Mouse (Mus musculus): ENCODE results near the gene 1700037H04Rik. TPM values are rescaled to one million over a fixed set of nuclear protein-coding genes. Genes with fewer than 3 reads are reported as not detected.

1700037H04Rik gene
- total RNA-seq, 2 experiments from 2014 or later = 83.7 to 125 TPM

DNA sequence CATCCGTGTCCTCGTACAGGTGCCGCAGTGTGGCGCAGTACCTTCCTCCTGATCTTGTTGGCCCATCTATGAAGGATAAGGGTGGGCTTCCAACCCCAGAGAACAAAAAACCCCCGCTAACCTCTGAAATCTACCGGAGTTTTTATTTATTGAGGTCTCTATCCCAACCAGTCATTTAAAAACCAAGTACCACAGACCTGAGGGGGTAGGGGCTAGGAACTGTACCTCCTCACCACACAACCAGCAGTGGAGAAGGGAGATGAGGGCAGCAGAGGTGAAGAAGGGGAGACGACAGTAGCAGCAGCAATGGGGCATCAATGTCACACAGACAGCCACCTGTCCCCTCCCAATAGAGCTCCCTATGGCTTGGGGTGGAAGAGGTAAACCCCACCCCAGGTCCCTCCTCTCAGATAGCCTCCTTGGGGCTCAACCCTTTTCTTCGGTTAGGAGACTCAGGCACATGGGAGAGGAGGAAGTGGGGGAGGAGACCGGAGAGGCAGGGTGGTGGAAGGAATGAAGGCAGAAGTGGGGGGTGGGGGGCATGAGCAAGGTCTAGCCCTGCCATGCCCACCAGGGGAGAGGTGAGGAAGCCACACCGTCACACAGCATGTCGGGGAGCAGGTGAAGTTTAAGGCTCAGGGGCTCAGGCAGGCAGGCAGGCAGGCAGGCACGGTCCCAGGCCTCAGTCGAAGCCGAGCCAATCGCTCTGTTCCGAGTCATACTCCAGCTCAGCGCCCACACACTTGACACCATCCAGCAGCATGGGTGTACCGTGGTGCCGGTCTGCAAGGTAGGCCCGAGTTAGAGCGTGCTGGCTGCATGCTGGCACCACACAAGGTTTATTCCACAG lies 13.5 kb downstream of the 1700037H04Rik start:
- no peak for DNase-seq

- DNase-seq = no peak
Observed at GRCm38 (mm10) chr2:131145536-131145935, 14.3 kb downstream of the 1700037H04Rik start.

- no peak for DNase-seq
Observed at GRCm38 (mm10) chr2:131145121-131145520, 14.8 kb downstream of the 1700037H04Rik start.

- DNase-seq = no peak
Observed at GRCm38 (mm10) chr2:131143007-131143780, 16.7 kb downstream of the 1700037H04Rik start.

DNA sequence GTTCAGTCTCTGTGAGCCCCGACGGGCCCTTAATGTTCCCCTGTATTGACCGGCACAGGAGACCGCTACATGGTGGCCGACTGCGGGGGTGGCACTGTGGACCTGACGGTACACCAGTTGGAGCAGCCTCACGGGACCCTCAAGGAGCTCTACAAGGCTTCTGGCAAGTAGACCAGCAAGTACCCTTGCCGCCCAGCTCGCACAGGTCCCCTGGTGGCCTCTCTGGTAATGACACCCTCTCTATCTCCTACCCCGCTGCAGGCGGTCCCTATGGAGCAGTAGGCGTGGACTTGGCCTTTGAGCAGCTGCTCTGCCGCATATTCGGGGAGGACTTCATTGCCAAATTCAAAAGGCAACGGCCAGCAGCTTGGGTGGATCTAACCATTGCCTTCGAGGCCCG lies 17.3 kb downstream of the 1700037H04Rik start:
- peak; percentile 72 to 88 for DNase-seq

DNA sequence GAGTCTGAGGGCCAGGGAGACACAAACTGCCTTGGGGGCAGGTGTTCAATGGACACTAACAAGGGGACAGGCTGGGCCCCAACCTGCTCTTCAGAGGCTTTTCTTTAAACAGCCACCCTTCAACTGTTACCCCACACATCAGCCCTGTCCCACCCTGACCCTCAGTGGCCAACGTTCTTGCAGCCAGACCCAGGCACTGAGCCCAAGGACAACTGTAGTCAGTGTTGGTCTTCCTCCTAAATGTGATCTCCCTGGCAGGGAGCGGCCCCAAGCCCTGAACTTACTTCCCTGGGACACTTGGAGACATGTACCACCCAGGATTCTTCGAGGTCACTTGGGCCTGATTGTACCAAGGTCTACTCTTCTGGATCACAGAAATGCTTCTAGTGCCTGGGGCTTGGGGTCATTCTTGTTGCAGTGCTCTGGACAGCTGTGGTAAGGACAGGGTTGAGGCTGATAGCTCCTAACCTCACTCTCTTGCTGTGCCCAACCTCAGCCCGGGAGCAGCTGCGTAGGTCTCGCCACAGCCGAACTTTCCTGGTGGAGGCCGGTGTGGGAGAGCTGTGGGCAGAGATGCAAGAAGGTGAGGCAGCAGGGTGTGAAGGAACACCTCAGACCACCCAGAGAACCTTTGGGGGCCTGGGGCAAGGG lies 18.4 kb downstream of the 1700037H04Rik start:
- no peak for DNase-seq

- no peak for DNase-seq
Observed at GRCm38 (mm10) chr2:131140533-131140905, 19.4 kb downstream of the 1700037H04Rik start.

DNA sequence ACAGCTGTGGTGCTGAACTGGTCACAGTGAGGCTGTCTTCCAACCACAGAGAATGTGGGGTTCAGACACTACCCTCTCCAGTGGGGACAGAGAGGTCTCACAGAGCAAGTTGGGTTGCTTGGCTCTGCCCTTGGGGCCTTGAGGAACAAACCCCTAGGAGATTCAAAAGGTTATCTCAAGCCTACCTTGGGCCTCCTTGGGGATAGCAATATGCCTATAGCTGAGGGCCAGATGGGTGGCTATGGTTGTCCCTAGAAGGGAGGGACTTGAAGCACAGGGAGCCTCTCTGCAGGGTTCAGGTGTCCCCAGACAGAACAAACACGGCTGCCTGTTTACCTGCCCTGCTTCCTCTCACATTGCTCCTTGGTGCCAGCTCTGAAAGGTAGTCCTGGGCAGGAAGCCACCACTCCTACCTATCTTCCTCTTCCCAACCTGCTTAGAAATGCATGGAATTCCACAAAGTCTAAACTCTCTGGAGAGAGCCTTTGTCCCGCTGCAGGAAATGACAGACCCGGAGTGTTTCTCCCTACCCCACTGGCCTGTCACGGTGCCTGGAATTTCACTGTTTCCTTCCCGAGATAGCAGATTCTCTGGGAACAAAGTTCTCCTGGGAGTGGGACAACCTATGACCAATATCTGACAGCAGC lies 19.9 kb downstream of the 1700037H04Rik start:
- no peak for DNase-seq

GRCm38 (mm10) chr2:131139287-131139686 lies 20.6 kb downstream of the 1700037H04Rik start:
- no peak for DNase-seq

DNA sequence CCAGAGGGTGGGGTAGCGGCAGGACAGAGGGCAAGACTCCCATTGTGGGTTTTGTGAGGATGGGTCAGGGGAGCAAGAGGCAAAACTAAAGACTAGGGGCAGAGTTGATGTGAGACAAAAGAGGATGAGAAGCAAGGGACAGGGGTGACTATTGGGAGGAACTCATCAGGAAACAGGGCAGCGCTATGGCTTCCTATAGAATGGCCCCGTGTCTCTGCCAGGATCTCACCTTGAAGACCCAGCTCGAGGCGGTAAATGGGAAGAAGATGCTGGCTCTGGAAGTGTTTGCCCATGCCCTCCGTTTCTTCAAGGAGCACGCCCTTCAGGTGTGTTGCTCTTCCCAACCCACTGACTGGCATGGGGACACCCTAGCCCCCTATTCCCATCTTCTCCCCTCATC lies 21.1 kb downstream of the 1700037H04Rik start:
- no peak for DNase-seq

DNA sequence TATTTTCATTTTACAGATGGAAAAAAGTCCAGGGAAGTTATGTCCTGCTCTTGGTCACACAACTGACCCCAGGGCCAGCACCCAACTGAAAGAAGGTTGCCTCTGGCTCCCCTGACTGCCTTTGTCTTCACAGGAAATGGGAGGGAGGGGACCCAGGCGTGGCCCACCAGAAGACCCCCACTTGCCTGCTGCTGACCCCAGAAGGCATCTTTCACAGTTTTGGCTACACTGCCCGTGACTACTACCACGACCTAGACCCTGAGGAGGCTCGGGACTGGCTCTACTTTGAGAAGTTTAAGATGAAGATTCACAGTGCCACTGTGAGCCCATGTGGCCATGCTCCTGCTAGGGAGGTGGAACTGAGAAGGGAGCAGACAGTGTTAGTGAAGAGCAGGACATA lies 21.6 kb downstream of the 1700037H04Rik start:
- no peak for DNase-seq

DNA sequence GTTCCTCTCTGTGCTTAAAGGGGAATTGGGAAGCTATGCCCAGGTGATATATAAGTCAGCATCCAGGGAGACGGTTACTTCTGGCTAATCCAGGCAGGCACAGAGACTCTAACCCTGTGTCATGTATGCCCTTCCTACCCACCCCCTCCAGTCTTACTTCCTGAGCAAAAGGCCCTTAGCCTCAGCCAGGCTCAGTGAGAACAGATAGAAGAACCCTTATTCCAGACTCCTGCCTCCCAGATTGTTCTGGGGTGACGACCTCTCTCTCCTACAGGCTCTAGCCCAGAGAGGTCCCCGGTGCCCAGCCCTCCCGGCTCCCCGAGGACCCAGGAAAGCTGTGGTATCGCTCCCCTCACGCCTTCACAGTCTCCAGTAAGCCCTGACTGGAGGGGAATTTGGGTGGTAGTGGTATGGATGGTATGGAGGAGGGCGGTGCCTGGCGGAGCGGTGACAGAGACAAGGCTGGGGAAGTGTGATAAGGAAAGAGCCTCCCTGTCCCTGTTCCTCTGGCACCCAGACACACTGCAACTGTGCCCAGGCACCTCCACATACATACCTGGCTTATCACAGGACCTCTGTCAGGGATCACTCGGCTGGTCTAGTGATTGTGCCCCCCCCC lies 24.3 kb downstream of the 1700037H04Rik start:
- no peak for DNase-seq

DNA sequence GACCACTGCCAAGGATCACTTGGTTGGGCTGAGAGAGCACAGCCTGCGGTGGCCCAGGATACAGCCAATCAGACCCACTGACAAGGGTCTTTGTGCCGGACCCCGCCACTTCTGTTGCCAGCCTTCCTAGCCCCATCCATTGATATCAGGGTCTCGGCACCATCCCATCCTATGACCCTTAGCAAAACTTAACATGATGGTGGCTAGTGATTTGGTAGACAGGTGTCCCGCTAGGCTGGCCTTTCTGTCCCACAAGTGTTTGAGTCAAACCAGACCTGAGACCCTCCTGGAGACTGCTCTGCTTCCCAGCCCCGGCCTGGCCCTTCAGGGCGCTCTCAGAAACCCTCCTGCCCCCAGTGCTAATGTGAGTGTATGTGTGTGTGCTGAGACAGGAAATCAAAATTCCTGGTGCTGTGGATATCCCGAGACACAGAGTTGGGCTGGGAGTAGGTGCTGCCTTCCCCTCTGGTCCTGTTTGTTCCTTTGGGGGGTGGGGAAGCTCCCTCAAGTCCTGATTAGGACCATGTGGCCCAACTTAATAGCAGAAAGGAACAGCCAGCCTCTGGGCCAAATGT lies 25.0 kb downstream of the 1700037H04Rik start:
- no peak for DNase-seq

GRCm38 (mm10) chr2:131134381-131134780 lies 25.5 kb downstream of the 1700037H04Rik start:
- peak; percentile 44 to 47 for DNase-seq

DNA sequence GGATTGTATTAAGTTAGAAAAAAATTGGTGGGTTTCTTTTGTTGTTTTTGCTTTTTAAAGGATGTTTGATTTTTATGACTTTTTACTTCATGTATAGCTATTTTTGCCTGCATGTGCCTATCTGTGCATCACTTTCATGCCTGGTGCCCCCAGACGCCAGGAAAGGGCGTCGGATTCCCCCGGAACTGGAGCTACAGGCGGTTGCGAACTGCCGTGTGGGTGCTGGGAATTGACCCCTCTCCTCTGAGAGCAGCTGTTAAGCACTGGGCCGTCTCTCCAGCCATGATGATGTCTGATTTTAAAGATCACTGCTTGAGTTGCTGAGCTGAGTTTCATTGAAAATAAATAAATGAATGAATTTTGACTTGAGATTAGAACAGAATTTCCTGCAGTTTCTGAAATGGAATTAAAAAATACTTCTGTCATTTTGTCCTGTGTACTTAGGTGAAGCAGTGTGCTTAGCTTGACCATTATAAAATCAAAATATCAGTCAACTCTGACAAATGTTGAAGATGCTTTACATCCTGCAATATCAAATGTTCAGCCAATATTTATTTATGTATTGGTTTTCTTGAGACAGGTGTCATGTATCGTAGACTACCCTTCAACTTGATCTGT lies 26.8 kb downstream of the 1700037H04Rik start, which contains the start of gene Gm11037:
TSS of gene Gm11037 (plus strand) at position 568 of the 618 bp plus-strand sequence.
- no peak for DNase-seq

- no peak for DNase-seq
Observed at GRCm38 (mm10) chr2:131132111-131132888, 27.6 kb downstream of the 1700037H04Rik start.

GRCm38 (mm10) chr2:131130849-131131248 lies 29.0 kb downstream of the 1700037H04Rik start:
- no peak for DNase-seq

DNA sequence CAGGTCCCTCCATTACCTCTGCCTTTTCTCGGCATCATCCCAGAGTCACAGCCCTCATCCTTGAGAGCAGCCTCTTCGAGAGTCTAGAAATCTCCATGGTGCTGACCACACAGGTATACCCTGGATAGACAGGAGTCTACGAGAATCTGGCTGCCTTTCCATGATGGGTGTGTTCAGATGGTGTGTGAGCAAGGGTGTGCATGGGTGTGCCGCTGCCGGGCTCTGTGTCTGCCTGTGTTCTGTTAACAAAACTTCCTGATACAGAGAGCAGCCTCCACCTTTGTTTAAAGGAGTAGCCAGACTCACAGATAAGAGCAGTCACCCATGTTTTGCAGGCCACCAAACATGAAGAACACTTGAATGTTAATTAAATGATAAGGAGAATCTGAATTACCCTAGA lies 30.0 kb downstream of the 1700037H04Rik start:
- DNase-seq = no peak

GRCm38 (mm10) chr2:131128636-131129157 lies 31.2 kb downstream of the 1700037H04Rik start:
- DNase-seq = no peak

- DNase-seq = no peak
Observed at GRCm38 (mm10) chr2:131128211-131128610, 31.7 kb downstream of the 1700037H04Rik start.

Measured in adrenal gland, postnatal 36 days (tissue).